Mouse (Mus musculus) hindbrain, embryonic 14.5 days (tissue): ENCODE measurements around the gene Sephs2. TPM values are rescaled to one million over a fixed set of nuclear protein-coding genes. Genes with fewer than 3 reads are reported as not detected.

ENCODE experiments used
- ATAC-seq: fragments of 200-750 bp; cut with Nextera tagmentation; 2 replicates; pipeline ENCODE4 v1.8.0; 2017; ENCODE audit warnings: moderate number of reproducible peaks, mild to moderate bottlenecking, moderate TSS enrichment, moderate library complexity; ENCODE audit not compliant: low FRiP score
- DNase-seq: peaks from one replicate; pipeline ENCODE4 v3.0.0-alpha.2; 2015; ENCODE audit warnings: low spot score
- H3K27ac ChIP-seq: fragments of 300-500 bp; sonication (generic); 2 replicates; pipeline ENCODE4 v1.5.1; 2014; ENCODE audit warnings: mild to moderate bottlenecking, moderate library complexity
- H3K27me3 ChIP-seq: fragments of 300-500 bp; sonication (generic); 2 replicates; pipeline ENCODE4 v1.6.1; 2014; ENCODE audit warnings: mild to moderate bottlenecking, low read length, mixed read lengths; ENCODE audit not compliant: control insufficient read depth, insufficient read depth
- H3K36me3 ChIP-seq: fragments of 300-500 bp; sonication (generic); replicated peaks from 2 replicates; pipeline ENCODE4 v1.6.1; 2014; ENCODE audit not compliant: control insufficient read depth, insufficient read depth
- H3K4me1 ChIP-seq: fragments of 300-500 bp; sonication (generic); replicated peaks from 2 replicates; pipeline ENCODE4 v1.6.1; 2014; ENCODE audit warnings: antibody characterized with exemption, low read length, mixed read lengths; ENCODE audit not compliant: control insufficient read depth, insufficient read depth
- H3K4me2 ChIP-seq: fragments of 300-500 bp; sonication (generic); replicated peaks from 2 replicates; pipeline ENCODE4 v1.6.1; 2014; ENCODE audit warnings: mild to moderate bottlenecking, moderate library complexity
- H3K4me3 ChIP-seq: fragments of 300-500 bp; sonication (generic); replicated peaks from 2 replicates; pipeline ENCODE4 v1.5.1; 2014; ENCODE audit warnings: mild to moderate bottlenecking, low read length
- H3K9ac ChIP-seq: fragments of 300-500 bp; sonication (generic); 2 replicates; pipeline ENCODE4 v1.6.1; 2014
- H3K9me3 ChIP-seq: fragments of 300-500 bp; sonication (generic); 2 replicates; pipeline ENCODE4 v1.6.1; 2016; ENCODE audit warnings: low read length; ENCODE audit not compliant: control insufficient read depth
- WGBS: fragments of 180-500 bp; shearing (Covaris S2); extraction: QIAGEN DNeasy Blood & Tissue Kit; methylation state at CpG from one replicate; pipeline ENCODE4 v1.1.7; 2014; 5-methylcytosine and 5-hydroxymethylcytosine counted together
- polyA plus RNA-seq: library from polyadenylated mRNA; unstranded; fragments of >200 nt; fragmentation: Nextera tagmentation; extraction: Ambion mirVana; gene quantifications from 2 replicates; pipeline ENCODE4 v1.2.1, GENCODE M21; 2014

Sephs2 gene
- 76.3 and 80.6 TPM in 2 replicates for polyA plus RNA-seq

GRCm38 (mm10) chr7:127273925-127274789 is at the start of gene Sephs2:
Gene Sephs2, minus strand, starts transcription at chr7:127274055.
- Histone ChIP-seq H3K36me3 (peaks cover 24% of the 10 kb centered on the region), H3K27me3 (no peaks in the 10 kb centered on the region), H3K9ac (peak within 1 kb of the TSS; percentile 83), H3K4me2 (peak within 1 kb of the TSS; percentile 93), H3K9me3 (no peaks in the 10 kb centered on the region), H3K4me1 (peaks cover 24% of the 10 kb centered on the region), H3K4me3 (peak within 1 kb of the TSS; percentile 65), H3K27ac (peak within 1 kb of the TSS; percentile 88)
- WGBS: 3% methylated on average over 39 of the region's 39 CpGs
- peak; percentile 92 for ATAC-seq
- peak; percentile 98 for DNase-seq

- no peaks in the 10 kb centered on the region for H3K4me1 ChIP-seq
- H3K9ac ChIP-seq: no peak overlapping the region
- no peak overlapping the region for H3K4me3 ChIP-seq
- H3K36me3 ChIP-seq: no peaks in the 10 kb centered on the region
- H3K4me2 ChIP-seq: no peak overlapping the region
- H3K27me3 ChIP-seq: no peaks in the 10 kb centered on the region
- DNase-seq: no peak
- ATAC-seq: no peak
- H3K27ac ChIP-seq: no peak overlapping the region
- no peaks in the 10 kb centered on the region for H3K9me3 ChIP-seq
- WGBS: 45% methylated on average over 5 of the region's 5 CpGs
Measured at GRCm38 (mm10) chr7:127322085-127322484, 48.2 kb upstream of the Sephs2 start.

- Histone ChIP-seq H3K36me3 (no peaks in the 10 kb centered on the region), H3K27me3 (no peaks in the 10 kb centered on the region), H3K4me1 (no peaks in the 10 kb centered on the region), H3K4me2 (no peak overlapping the region), H3K9me3 (no peaks in the 10 kb centered on the region), H3K27ac (no peak overlapping the region), H3K4me3 (no peak overlapping the region), H3K9ac (no peak overlapping the region)
- 76% methylated on average over 4 of the region's 4 CpGs for WGBS
- DNase-seq (no peak), ATAC-seq (no peak)
Measured at GRCm38 (mm10) chr7:127321106-127321505, 47.3 kb upstream of the Sephs2 start.

- H3K4me2 ChIP-seq: no peak overlapping the region
- DNase-seq (no peak), ATAC-seq (no peak)
- no peaks in the 10 kb centered on the region for H3K36me3 ChIP-seq
- no peak overlapping the region for H3K9ac ChIP-seq
- no peak overlapping the region for H3K4me3 ChIP-seq
- no peaks in the 10 kb centered on the region for H3K4me1 ChIP-seq
- WGBS: 52% methylated on average over 8 of the region's 8 CpGs
- H3K27ac ChIP-seq: no peak overlapping the region
- no peaks in the 10 kb centered on the region for H3K9me3 ChIP-seq
- H3K27me3 ChIP-seq: no peaks in the 10 kb centered on the region
Measured at GRCm38 (mm10) chr7:127313912-127314311, 40.1 kb upstream of the Sephs2 start.

GRCm38 (mm10) chr7:127309951-127310350 is 36.1 kb upstream of the Sephs2 start:
- H3K27ac ChIP-seq: no peak overlapping the region
- H3K9ac ChIP-seq: no peak overlapping the region
- H3K4me2 ChIP-seq: no peak overlapping the region
- no peaks in the 10 kb centered on the region for H3K36me3 ChIP-seq
- H3K9me3 ChIP-seq: no peaks in the 10 kb centered on the region
- DNase-seq (no peak), ATAC-seq (no peak)
- no peaks in the 10 kb centered on the region for H3K4me1 ChIP-seq
- H3K27me3 ChIP-seq: no peaks in the 10 kb centered on the region
- no peak overlapping the region for H3K4me3 ChIP-seq
- 80% methylated on average over 12 of the region's 12 CpGs for WGBS

- ATAC-seq: no peak
- DNase-seq: peak; percentile 82
- H3K4me2 ChIP-seq: no peak overlapping the region
- WGBS: 63% methylated on average over 4 of the region's 4 CpGs
- no peaks in the 10 kb centered on the region for H3K4me1 ChIP-seq
- no peaks in the 10 kb centered on the region for H3K27me3 ChIP-seq
- H3K36me3 ChIP-seq: no peaks in the 10 kb centered on the region
- no peaks in the 10 kb centered on the region for H3K9me3 ChIP-seq
- H3K27ac ChIP-seq: no peak overlapping the region
- no peak overlapping the region for H3K9ac ChIP-seq
- no peak overlapping the region for H3K4me3 ChIP-seq
Measured at GRCm38 (mm10) chr7:127308887-127309286, 35.0 kb upstream of the Sephs2 start.

- 86% methylated on average over 2 of the region's 2 CpGs for WGBS
- no peak overlapping the region for H3K4me2 ChIP-seq
- no peaks in the 10 kb centered on the region for H3K4me1 ChIP-seq
- DNase-seq (no peak), ATAC-seq (no peak)
- H3K9ac ChIP-seq: no peak overlapping the region
- no peaks in the 10 kb centered on the region for H3K36me3 ChIP-seq
- H3K27ac ChIP-seq: no peak overlapping the region
- no peaks in the 10 kb centered on the region for H3K9me3 ChIP-seq
- no peak overlapping the region for H3K4me3 ChIP-seq
- H3K27me3 ChIP-seq: no peaks in the 10 kb centered on the region
Measured at GRCm38 (mm10) chr7:127308431-127308830, 34.6 kb upstream of the Sephs2 start.

- H3K27ac ChIP-seq: no peak overlapping the region
Measured at GRCm38 (mm10) chr7:127297586-127298193, 23.8 kb upstream of the Sephs2 start.

GRCm38 (mm10) chr7:127296786-127297555 is 23.1 kb upstream of the Sephs2 start:
- H3K27ac ChIP-seq: no peak overlapping the region
- H3K36me3 ChIP-seq: no peaks in the 10 kb centered on the region
- H3K9me3 ChIP-seq: no peaks in the 10 kb centered on the region
- no peak overlapping the region for H3K4me3 ChIP-seq
- no peak overlapping the region for H3K4me2 ChIP-seq
- WGBS: 82% methylated on average over 5 of the region's 5 CpGs
- no peaks in the 10 kb centered on the region for H3K4me1 ChIP-seq
- H3K9ac ChIP-seq: no peak overlapping the region
- DNase-seq: no peak
- no peaks in the 10 kb centered on the region for H3K27me3 ChIP-seq
- ATAC-seq: no peak

More at GRCm38 (mm10) chr7:127297586-127298193, 23.8 kb upstream of the Sephs2 start:
- H3K4me1 ChIP-seq: no peaks in the 10 kb centered on the region
- H3K9me3 ChIP-seq: no peaks in the 10 kb centered on the region
- H3K4me2 ChIP-seq: no peak overlapping the region
- no peak for ATAC-seq
- no peak overlapping the region for H3K4me3 ChIP-seq
- H3K36me3 ChIP-seq: no peaks in the 10 kb centered on the region
- no peaks in the 10 kb centered on the region for H3K27me3 ChIP-seq
- H3K9ac ChIP-seq: no peak overlapping the region
- WGBS: 95% methylated on average over 5 of the region's 5 CpGs
- DNase-seq: no peak
